Mouse (Mus musculus): ENCODE measurements around the gene Plxnd1. TPM values are rescaled to one million over a fixed set of nuclear protein-coding genes. Genes with fewer than 3 reads are reported as not detected.

The Plxnd1 gene
- total RNA-seq, 2 experiments from 2014 or later: 65.6 to 80.3 TPM

GRCm38 (mm10) chr6:116003516-116003915 is 8.7 kb upstream of the Plxnd1 start:
- intact Hi-C loops (cut with DNase I; ENCODE audit: low total_unique reads): no loop called here
- DNase-seq: no peak

- intact Hi-C loops (cut with DNase I; ENCODE audit: low total_unique reads): no loop called here
- no peak for DNase-seq
Observed at GRCm38 (mm10) chr6:116002311-116003104, 7.7 kb upstream of the Plxnd1 start.

GRCm38 (mm10) chr6:116000851-116001250 is 6.0 kb upstream of the Plxnd1 start:
- DNase-seq: no peak
- intact Hi-C loops (cut with DNase I; ENCODE audit: low total_unique reads): no loop called here

- intact Hi-C loops (cut with DNase I; ENCODE audit: low total_unique reads): no loop called here
- no peak for DNase-seq
Observed at GRCm38 (mm10) chr6:115999227-115999626, 4.4 kb upstream of the Plxnd1 start.

- intact Hi-C loops (cut with DNase I; ENCODE audit: low total_unique reads): no loop called here
- DNase-seq: no peak
Observed at GRCm38 (mm10) chr6:115998758-115999157, 4.0 kb upstream of the Plxnd1 start.

- no peak for DNase-seq
- intact Hi-C loops (cut with DNase I; ENCODE audit: low total_unique reads): no loop called here
Observed at GRCm38 (mm10) chr6:115997726-115998311, 3.0 kb upstream of the Plxnd1 start.

GRCm38 (mm10) chr6:115996171-115996851 is 1.5 kb upstream of the Plxnd1 start:
- DNase-seq: peak; percentile 60
- intact Hi-C loops (cut with DNase I; ENCODE audit: low total_unique reads): no loop called here

- intact Hi-C loops (cut with DNase I; ENCODE audit: low total_unique reads): no loop called here
Observed at GRCm38 (mm10) chr6:115995531-115995941, 731 bp upstream of the Plxnd1 start.

GRCm38 (mm10) chr6:115994146-115994876 is 494 bp downstream of the Plxnd1 start:
- peak; percentile 57 for DNase-seq
- intact Hi-C loops (cut with DNase I; ENCODE audit: low total_unique reads): no loop called here

More at GRCm38 (mm10) chr6:115995531-115995941, 731 bp upstream of the Plxnd1 start:
- DNase-seq: no peak

GRCm38 (mm10) chr6:115993463-115994145 is 1.2 kb downstream of the Plxnd1 start:
- intact Hi-C loops (cut with DNase I; ENCODE audit: low total_unique reads): no loop called here
- DNase-seq: peak; percentile 43

GRCm38 (mm10) chr6:115992981-115993380 is 1.8 kb downstream of the Plxnd1 start:
- DNase-seq: no peak
- intact Hi-C loops (cut with DNase I; ENCODE audit: low total_unique reads): no loop called here

GRCm38 (mm10) chr6:115991881-115992620 is 2.8 kb downstream of the Plxnd1 start:
- no peak for DNase-seq
- intact Hi-C loops (cut with DNase I; ENCODE audit: low total_unique reads): no loop called here

- DNase-seq: peak; percentile 52
- intact Hi-C loops (cut with DNase I; ENCODE audit: low total_unique reads): no loop called here
Observed at GRCm38 (mm10) chr6:115991108-115991880, 3.5 kb downstream of the Plxnd1 start.

GRCm38 (mm10) chr6:115990479-115990878 is 4.3 kb downstream of the Plxnd1 start:
- intact Hi-C loops (cut with DNase I; ENCODE audit: low total_unique reads): no loop called here

GRCm38 (mm10) chr6:115990056-115990455 is 4.7 kb downstream of the Plxnd1 start:
- intact Hi-C loops (cut with DNase I; ENCODE audit: low total_unique reads): no loop called here
- DNase-seq: no peak

More at GRCm38 (mm10) chr6:115990479-115990878, 4.3 kb downstream of the Plxnd1 start:
- DNase-seq: no peak

- intact Hi-C loops (cut with DNase I; ENCODE audit: low total_unique reads): no loop called here
- DNase-seq: no peak
Observed at GRCm38 (mm10) chr6:115989607-115990006, 5.2 kb downstream of the Plxnd1 start.

GRCm38 (mm10) chr6:115989032-115989431 is 5.8 kb downstream of the Plxnd1 start:
- intact Hi-C loops (cut with DNase I; ENCODE audit: low total_unique reads): no loop called here
- DNase-seq: no peak
